Mouse (Mus musculus) bone marrow, adult 2 months (tissue): ENCODE measurements around the gene H2-M10.5.

Source experiments
- CTCF ChIP-seq: fragments of 200-500 bp; IDR thresholded peaks from 2 replicates; pipeline ENCODE4 v1.5.1; 2011; ENCODE audit warnings: low read length, control low read depth; ENCODE audit not compliant: control insufficient read depth, insufficient read depth
- POLR2A ChIP-seq: fragments of 200-500 bp; IDR thresholded peaks from 2 replicates; pipeline ENCODE4 v1.6.1; 2011; ENCODE audit warnings: low read depth, mild to moderate bottlenecking, control low read depth, low read length, borderline replicate concordance; ENCODE audit not compliant: control insufficient read depth

DNA sequence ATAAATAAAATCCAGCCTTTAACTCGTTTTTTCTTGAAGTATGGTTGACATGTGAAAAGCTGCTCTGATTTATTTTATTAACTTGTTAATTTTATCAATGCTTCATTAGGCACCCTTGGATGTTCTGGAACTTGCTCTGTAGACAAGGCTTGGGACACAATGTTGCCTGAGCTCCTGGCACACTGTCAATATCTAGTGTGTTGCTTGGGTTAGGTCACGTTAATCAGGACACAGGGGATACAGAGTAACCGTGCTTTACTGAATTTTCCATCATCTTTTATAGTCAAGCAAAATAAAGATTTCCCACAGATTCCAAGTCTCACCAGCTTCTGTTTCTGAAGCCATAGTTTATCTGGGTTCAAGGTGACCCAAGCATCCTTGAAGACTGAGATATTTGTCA, 8.8 kb downstream of the H2-M10.5 start:
- TF ChIP-seq CTCF (no peak), POLR2A (no peak)
